Mouse (Mus musculus) kidney, embryonic 14.5 days (tissue): Measurements from ENCODE around the gene Pspc1. TPM values are rescaled to one million over a fixed set of nuclear protein-coding genes. Genes with fewer than 3 reads are reported as not detected.

Source experiments
- polyA plus RNA-seq: library from polyadenylated mRNA; unstranded; fragments of >200 nt; fragmentation: Nextera tagmentation; extraction: Ambion mirVana; gene quantifications from 2 replicates; pipeline ENCODE4 v1.2.1, GENCODE M21; 2014

Gene Pspc1
- polyA plus RNA-seq, 1 experiment from 2014 or later: 46.7 TPM

Other genes starting within 250 kb of the Pspc1 start
- gene Cenpj, start 202.9 kb downstream of the Pspc1 start, polyA plus RNA-seq: 8.5 and 14.3 TPM in 2 replicates
- gene Parp4, start 202.7 kb downstream of the Pspc1 start, polyA plus RNA-seq: 5.7 and 7.7 TPM in 2 replicates
- 41.2 and 46.4 TPM in 2 replicates for gene Mphosph8, start 110.1 kb downstream of the Pspc1 start, polyA plus RNA-seq
- 27.4 and 31.5 TPM in 2 replicates for gene Zmym5, start 33.4 kb upstream of the Pspc1 start, polyA plus RNA-seq
- gene Zmym2, start 108.3 kb upstream of the Pspc1 start, polyA plus RNA-seq: 37.1 and 50.5 TPM in 2 replicates